Comparison of ENCODE assay signal across 9 mouse cellular contexts in the genomic region with DNA sequence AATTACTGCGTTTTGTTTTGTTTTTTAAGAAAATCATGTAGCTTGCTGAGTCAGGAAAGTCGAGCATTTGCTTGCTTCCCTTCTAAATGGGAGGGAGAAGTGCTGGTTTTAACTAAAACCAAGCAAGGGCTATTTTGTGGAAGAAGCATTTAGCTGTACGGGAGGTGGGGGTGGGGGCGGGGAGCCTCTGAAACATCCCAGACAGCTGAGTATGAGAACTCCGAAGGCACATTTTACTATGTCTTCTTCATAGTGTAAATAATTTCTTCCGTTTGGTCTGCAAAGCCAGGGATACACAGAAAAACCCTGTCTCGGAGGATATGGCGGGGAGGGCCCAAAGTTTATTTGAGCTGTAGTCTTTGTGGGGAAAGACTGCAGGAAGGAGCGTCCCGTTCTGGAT. TPM values are rescaled to one million over a fixed set of nuclear protein-coding genes. Genes with fewer than 3 reads are reported as not detected.
DNase-seq lines count a peak whose midpoint lies in the region; ATAC-seq and TF ChIP-seq lines count a peak whose summit lies in the region.
"Had no signal": no experiment of that assay in that cellular context is flagged by ENCODE, and none has a peak within 500 bp of the region (broad histone marks: within the 10 kb centered on the region; RNA-seq: fewer than 3 reads in every experiment).

No protein-coding gene starts in this region.

- peak; percentile 41 for ATAC-seq in kidney, embryonic 15.5 days (replicated peaks; ENCODE audit: low FRiP score)
- peak; percentile 62 for ATAC-seq in embryonic facial prominence, embryonic 13.5 days (ENCODE audit: insufficient number of reproducible peaks, insufficient read depth, low FRiP score, low TSS enrichment, low read depth)
- ATAC-seq in intestine, embryonic 15.5 days = peak; percentile 57
- peak; percentile 29 for ATAC-seq in midbrain, postnatal 0 days (ENCODE audit: low FRiP score)

- TF ChIP-seq CTCF in midbrain, postnatal 0 days (IDR thresholded peaks at IDR 0.05) = no peak
- no peak for TF ChIP-seq CTCF in kidney, adult 2 months (conservative IDR thresholded peaks at IDR 0.05; ENCODE audit: insufficient read depth, insufficient read length, low read depth, low read length)

- no peak for TF ChIP-seq POLR2A in kidney, adult 2 months (IDR thresholded peaks at IDR 0.05; ENCODE audit: low read depth, low read length)

- no peaks in the 10 kb centered on the region for H3K27me3 ChIP-seq in kidney, embryonic 15.5 days
- H3K27me3 ChIP-seq in embryonic facial prominence, embryonic 13.5 days = no peaks in the 10 kb centered on the region
- no peaks in the 10 kb centered on the region for H3K27me3 ChIP-seq in intestine, embryonic 15.5 days (replicated peaks)
- no peaks in the 10 kb centered on the region for H3K27me3 ChIP-seq in midbrain, postnatal 0 days (ENCODE audit: insufficient read depth, low read length)
- H3K27me3 ChIP-seq in kidney, adult 2 months (replicated peaks; ENCODE audit: control insufficient read depth, insufficient read depth, low read length) = no peaks in the 10 kb centered on the region

- peak overlapping the region; percentile 62 for H3K4me2 ChIP-seq in kidney, embryonic 15.5 days
- H3K4me2 ChIP-seq in embryonic facial prominence, embryonic 13.5 days = peak overlapping the region; percentile 59
- H3K4me2 ChIP-seq in intestine, embryonic 15.5 days (replicated peaks) = peak overlapping the region; percentile 58
- peak overlapping the region; percentile 51 for H3K4me2 ChIP-seq in midbrain, postnatal 0 days (ENCODE audit: low read depth, low read length, poor library complexity, severe bottlenecking)

- H3K36me3 ChIP-seq in kidney, embryonic 15.5 days = no peaks in the 10 kb centered on the region
- no peaks in the 10 kb centered on the region for H3K36me3 ChIP-seq in embryonic facial prominence, embryonic 13.5 days
- no peaks in the 10 kb centered on the region for H3K36me3 ChIP-seq in intestine, embryonic 15.5 days
- H3K36me3 ChIP-seq in midbrain, postnatal 0 days (ENCODE audit: insufficient read depth, low read length) = no peaks in the 10 kb centered on the region
- H3K36me3 ChIP-seq in kidney, adult 2 months (ENCODE audit: control insufficient read depth, insufficient read depth, low read length) = no peaks in the 10 kb centered on the region

- H3K27ac ChIP-seq in kidney, embryonic 15.5 days = peak overlapping the region; percentile 95
- peak overlapping the region; percentile 98 for H3K27ac ChIP-seq in embryonic facial prominence, embryonic 13.5 days
- peak overlapping the region; percentile 95 for H3K27ac ChIP-seq in intestine, embryonic 15.5 days
- peak overlapping the region; percentile 97 for H3K27ac ChIP-seq in midbrain, postnatal 0 days (ENCODE audit: low read depth, low read length)
- no peak overlapping the region for H3K27ac ChIP-seq in kidney, adult 2 months (ENCODE audit: insufficient read depth, low read depth, low read length)

- DNase-seq in kidney, adult 9 months = no peak
- DNase-seq in midbrain, postnatal 0 days (ENCODE audit: low spot score) = peak; percentile 15
- DNase-seq in layer of hippocampus, postnatal 10 days (ENCODE audit: low spot score in 2 of 2) = no peak
- DNase-seq in adrenal gland, adult (ENCODE audit: inconsistent age in 2 of 2, low spot score in 1 of 2) = no peak
- no peak for DNase-seq in kidney, adult 2 months

- H3K9me3 ChIP-seq in kidney, embryonic 15.5 days (replicated peaks) = no peaks in the 10 kb centered on the region
- H3K9me3 ChIP-seq in embryonic facial prominence, embryonic 13.5 days = no peaks in the 10 kb centered on the region
- H3K9me3 ChIP-seq in intestine, embryonic 15.5 days = no peaks in the 10 kb centered on the region
- H3K9me3 ChIP-seq in midbrain, postnatal 0 days (ENCODE audit: low read length) = no peaks in the 10 kb centered on the region

- WGBS in kidney, embryonic 15.5 days = 6% methylated on average over 10 of the region's 10 CpGs
- WGBS in embryonic facial prominence, embryonic 13.5 days = 3% methylated on average over 10 of the region's 10 CpGs
- WGBS in intestine, embryonic 15.5 days = 5% methylated on average over 10 of the region's 10 CpGs
- 3% methylated on average over 10 of the region's 10 CpGs for WGBS in midbrain, postnatal 0 days
- WGBS in kidney, adult 2 months = 26% methylated on average over 10 of the region's 10 CpGs

- peak overlapping the region; percentile 59 for H3K4me3 ChIP-seq in kidney, embryonic 15.5 days (replicated peaks)
- H3K4me3 ChIP-seq in embryonic facial prominence, embryonic 13.5 days = peak overlapping the region; percentile 53
- H3K4me3 ChIP-seq in intestine, embryonic 15.5 days (replicated peaks) = peak overlapping the region; percentile 52
- peak overlapping the region; percentile 33 for H3K4me3 ChIP-seq in midbrain, postnatal 0 days (ENCODE audit: low read depth, low read length)
- no peak overlapping the region for H3K4me3 ChIP-seq in kidney, adult 2 months (ENCODE audit: insufficient read depth, low read depth, low read length)

- H3K9ac ChIP-seq in kidney, embryonic 15.5 days = peak overlapping the region; percentile 10; the same call in 1 of the 2 replicates
- H3K9ac ChIP-seq in embryonic facial prominence, embryonic 13.5 days = peak overlapping the region; percentile 73
- H3K9ac ChIP-seq in intestine, embryonic 15.5 days = no peak overlapping the region
- peak overlapping the region; percentile 50 for H3K9ac ChIP-seq in midbrain, postnatal 0 days (replicated peaks; ENCODE audit: low read length, poor library complexity, severe bottlenecking)

- 0 out of 2 replicates have a peak, but pooled peaks cover 11% of the 10 kb centered on the region for H3K4me1 ChIP-seq in kidney, embryonic 15.5 days
- 0 out of 2 replicates have a peak, but pooled peaks cover 3% of the 10 kb centered on the region for H3K4me1 ChIP-seq in embryonic facial prominence, embryonic 13.5 days
- no peaks in the 10 kb centered on the region for H3K4me1 ChIP-seq in intestine, embryonic 15.5 days (replicated peaks)
- no peaks in the 10 kb centered on the region for H3K4me1 ChIP-seq in midbrain, postnatal 0 days (ENCODE audit: insufficient read depth, low read length)
- H3K4me1 ChIP-seq in kidney, adult 2 months (ENCODE audit: control insufficient read depth, insufficient read depth, low read length) = no peaks in the 10 kb centered on the region

RNA-seq across cellular contexts. Expression of gene Mog, which starts 5.0 kb away (rescaled TPM):
- 0.09 TPM in 1 of 2 replicates, not detected in the other for polyA plus RNA-seq in kidney, embryonic 15.5 days (2015; fragmentation: Nextera tagmentation; extraction: Ambion mirVana)
- polyA plus RNA-seq in embryonic facial prominence, embryonic 13.5 days (2015; fragmentation: Nextera tagmentation; extraction: Ambion mirVana) = 0.30 and 0.31 TPM in 2 replicates
- polyA plus RNA-seq in intestine, embryonic 15.5 days (2015; fragmentation: Nextera tagmentation; extraction: Ambion mirVana) = 0.13 and 0.14 TPM in 2 replicates
- total RNA-seq in midbrain, postnatal 0 days (2014; rRNA removed) = not detected in 2 replicates
- polyA plus RNA-seq in midbrain, postnatal 0 days (2015; fragmentation: Nextera tagmentation; extraction: Ambion mirVana) = 0.95 and 1.1 TPM in 2 replicates
- total RNA-seq in layer of hippocampus, postnatal 10 days (2021) = 1 to 10 TPM; 3.2 to 4.3 TPM
- not detected in 2 replicates for polyA plus RNA-seq in kidney, adult 2 months (2012; rRNA removed)
- total RNA-seq: common myeloid progenitor, adult 5-6 weeks had no signal

RNA-seq across cellular contexts. Expression of gene Gabbr1, which starts 17.6 kb away (rescaled TPM):
- 6.0 and 8.3 TPM in 2 replicates for polyA plus RNA-seq in kidney, embryonic 15.5 days (2015; fragmentation: Nextera tagmentation; extraction: Ambion mirVana)
- polyA plus RNA-seq in embryonic facial prominence, embryonic 13.5 days (2015; fragmentation: Nextera tagmentation; extraction: Ambion mirVana) = 15.8 and 16.1 TPM in 2 replicates
- 6.0 and 7.6 TPM in 2 replicates for polyA plus RNA-seq in intestine, embryonic 15.5 days (2015; fragmentation: Nextera tagmentation; extraction: Ambion mirVana)
- total RNA-seq in midbrain, postnatal 0 days (2014; rRNA removed) = 633 and 639 TPM in 2 replicates
- polyA plus RNA-seq in midbrain, postnatal 0 days (2015; fragmentation: Nextera tagmentation; extraction: Ambion mirVana) = 111 and 116 TPM in 2 replicates
- total RNA-seq in layer of hippocampus, postnatal 10 days (2021) = 100 to 1,000 TPM; 594 to 649 TPM
- polyA plus RNA-seq in kidney, adult 2 months (2012; rRNA removed) = 21.0 TPM in 2 replicates

RNA-seq across cellular contexts. Expression of gene Zfp57, which starts 27.2 kb away (rescaled TPM):
- polyA plus RNA-seq in kidney, embryonic 15.5 days (2015; fragmentation: Nextera tagmentation; extraction: Ambion mirVana) = 61.1 and 69.4 TPM in 2 replicates
- polyA plus RNA-seq in embryonic facial prominence, embryonic 13.5 days (2015; fragmentation: Nextera tagmentation; extraction: Ambion mirVana) = 112 and 113 TPM in 2 replicates
- 49.9 and 57.6 TPM in 2 replicates for polyA plus RNA-seq in intestine, embryonic 15.5 days (2015; fragmentation: Nextera tagmentation; extraction: Ambion mirVana)
- 140 and 182 TPM in 2 replicates for total RNA-seq in midbrain, postnatal 0 days (2014; rRNA removed)
- polyA plus RNA-seq in midbrain, postnatal 0 days (2015; fragmentation: Nextera tagmentation; extraction: Ambion mirVana) = 166 and 171 TPM in 2 replicates
- total RNA-seq in layer of hippocampus, postnatal 10 days (2021) = 10 to 100 TPM; 73.3 to 83.7 TPM
- 2.0 and 3.0 TPM in 2 replicates for polyA plus RNA-seq in kidney, adult 2 months (2012; rRNA removed)

RNA-seq across cellular contexts. Expression of gene H2-M5, which starts 38.9 kb away (rescaled TPM):
- polyA plus RNA-seq in kidney, embryonic 15.5 days (2015; fragmentation: Nextera tagmentation; extraction: Ambion mirVana) = 0.44 TPM in 2 replicates
- 1.4 TPM in 2 replicates for polyA plus RNA-seq in embryonic facial prominence, embryonic 13.5 days (2015; fragmentation: Nextera tagmentation; extraction: Ambion mirVana)
- 0.24 and 0.28 TPM in 2 replicates for polyA plus RNA-seq in intestine, embryonic 15.5 days (2015; fragmentation: Nextera tagmentation; extraction: Ambion mirVana)
- 2.0 and 4.3 TPM in 2 replicates for total RNA-seq in midbrain, postnatal 0 days (2014; rRNA removed)
- polyA plus RNA-seq in midbrain, postnatal 0 days (2015; fragmentation: Nextera tagmentation; extraction: Ambion mirVana) = 1.3 and 1.6 TPM in 2 replicates
- 1 to 10 TPM; 3.2 to 3.7 TPM for total RNA-seq in layer of hippocampus, postnatal 10 days (2021)
- 0.03 and 0.08 TPM in 2 replicates for polyA plus RNA-seq in kidney, adult 2 months (2012; rRNA removed)
- total RNA-seq: common myeloid progenitor, adult 5-6 weeks had no signal

RNA-seq across cellular contexts. Expression of gene 2410137M14Rik, which starts 47.2 kb away (rescaled TPM):
- polyA plus RNA-seq in kidney, embryonic 15.5 days (2015; fragmentation: Nextera tagmentation; extraction: Ambion mirVana) = not detected in 2 replicates
- not detected in 2 replicates for polyA plus RNA-seq in embryonic facial prominence, embryonic 13.5 days (2015; fragmentation: Nextera tagmentation; extraction: Ambion mirVana)
- not detected in 2 replicates for polyA plus RNA-seq in intestine, embryonic 15.5 days (2015; fragmentation: Nextera tagmentation; extraction: Ambion mirVana)
- total RNA-seq in midbrain, postnatal 0 days (2014; rRNA removed) = not detected in 2 replicates
- polyA plus RNA-seq in midbrain, postnatal 0 days (2015; fragmentation: Nextera tagmentation; extraction: Ambion mirVana) = 0.39 and 0.52 TPM in 2 replicates
- total RNA-seq in layer of hippocampus, postnatal 10 days (2021) = under 1 TPM; 0.53 to 0.83 TPM
- polyA plus RNA-seq in kidney, adult 2 months (2012; rRNA removed) = 0.25 TPM in 1 of 2 replicates, not detected in the other
- total RNA-seq: common myeloid progenitor, adult 5-6 weeks had no signal

Comparison
In these comparisons a context has a peak if more than half of its experiments do, and no peak if none do; other contexts are left out.
1. RNA of gene Zfp57, which starts 27.2 kb away (polyA plus RNA-seq): 166 to 171 TPM in midbrain, postnatal 0 days, 112 to 113 TPM in embryonic facial prominence, embryonic 13.5 days, 61.1 to 69.4 TPM in kidney, embryonic 15.5 days and 49.9 to 57.6 TPM in intestine, embryonic 15.5 days; 2.0 to 3.0 TPM in kidney, adult 2 months; every median in the first group is over 10 times any median in the second.
2. Peak in every context shown above with its lines, with median percentiles within 50 percentile points of each other: ATAC-seq and H3K4me2 ChIP-seq.